Mouse (Mus musculus) embryonic facial prominence, embryonic 14.5 days (tissue): ENCODE measurements around the gene Emilin3. TPM values are rescaled to one million over a fixed set of nuclear protein-coding genes. Genes with fewer than 3 reads are reported as not detected.

Experiments
- ATAC-seq: fragments of 200-750 bp; cut with Nextera tagmentation; 2 replicates; pipeline ENCODE4 v1.8.0; 2017; ENCODE audit warnings: low read depth, moderate number of reproducible peaks, moderate TSS enrichment
- DNase-seq: peaks from one replicate; pipeline ENCODE4 v3.0.0-alpha.2; 2015; ENCODE audit warnings: low spot score
- H3K27ac ChIP-seq: fragments of 300-500 bp; sonication (generic); replicated peaks from 2 replicates; pipeline ENCODE4 v1.5.1; 2014; ENCODE audit warnings: low read depth, mild to moderate bottlenecking, low read length, moderate library complexity
- H3K27me3 ChIP-seq: fragments of 300-500 bp; sonication (generic); replicated peaks from 2 replicates; pipeline ENCODE4 v1.6.1; 2014; ENCODE audit warnings: low read length; ENCODE audit not compliant: control insufficient read depth, insufficient read depth
- H3K36me3 ChIP-seq: fragments of 300-500 bp; sonication (generic); 2 replicates; pipeline ENCODE4 v1.6.1; 2014; ENCODE audit warnings: low read length, mixed read lengths; ENCODE audit not compliant: control insufficient read depth, insufficient read depth
- H3K4me1 ChIP-seq: fragments of 300-500 bp; sonication (generic); 2 replicates; pipeline ENCODE4 v1.6.1; 2014; ENCODE audit warnings: antibody characterized with exemption, low read length; ENCODE audit not compliant: control insufficient read depth, insufficient read depth
- H3K4me2 ChIP-seq: fragments of 300-500 bp; sonication (generic); 2 replicates; pipeline ENCODE4 v1.6.1; 2014; ENCODE audit warnings: low read depth, mild to moderate bottlenecking, low read length, moderate library complexity, mixed read lengths
- H3K4me3 ChIP-seq: fragments of 300-500 bp; sonication (generic); 2 replicates; pipeline ENCODE4 v1.5.1; 2014; ENCODE audit warnings: low read depth, mild to moderate bottlenecking, low read length
- H3K9ac ChIP-seq: fragments of 300-500 bp; sonication (generic); 2 replicates; pipeline ENCODE4 v1.6.1; 2014; ENCODE audit warnings: low read depth, mild to moderate bottlenecking, low read length, moderate library complexity, mixed read lengths
- H3K9me3 ChIP-seq: fragments of 300-500 bp; sonication (generic); 2 replicates; pipeline ENCODE4 v1.6.1; 2016; ENCODE audit warnings: low read length; ENCODE audit not compliant: control insufficient read depth
- WGBS: fragments of 180-500 bp; shearing (Covaris S2); extraction: QIAGEN DNeasy Blood & Tissue Kit; methylation state at CpG from one replicate; pipeline ENCODE4 v1.1.7; 2014; 5-methylcytosine and 5-hydroxymethylcytosine counted together
- polyA plus RNA-seq: library from polyadenylated mRNA; unstranded; fragments of >200 nt; fragmentation: Nextera tagmentation; extraction: Ambion mirVana; gene quantifications from 2 replicates; pipeline ENCODE4 v1.2.1, GENCODE M21; 2014

Gene Emilin3
- polyA plus RNA-seq, 1 experiment from 2014 or later, result 21.6 TPM

- DNase-seq (no peak), ATAC-seq (no peak)
- Histone ChIP-seq H3K4me2 (no peak overlapping the region), H3K9me3 (no peaks in the 10 kb centered on the region), H3K27me3 (no peaks in the 10 kb centered on the region), H3K4me1 (no peaks in the 10 kb centered on the region), H3K36me3 (no peaks in the 10 kb centered on the region), H3K4me3 (no peak overlapping the region), H3K9ac (no peak overlapping the region), H3K27ac (no peak overlapping the region)
- WGBS, result 93% methylated on average over 1 of the region's 1 CpGs
These were observed 48.0 kb downstream of the Emilin3 start for GRCm38 (mm10) chr2:160864112-160864511.

DNA sequence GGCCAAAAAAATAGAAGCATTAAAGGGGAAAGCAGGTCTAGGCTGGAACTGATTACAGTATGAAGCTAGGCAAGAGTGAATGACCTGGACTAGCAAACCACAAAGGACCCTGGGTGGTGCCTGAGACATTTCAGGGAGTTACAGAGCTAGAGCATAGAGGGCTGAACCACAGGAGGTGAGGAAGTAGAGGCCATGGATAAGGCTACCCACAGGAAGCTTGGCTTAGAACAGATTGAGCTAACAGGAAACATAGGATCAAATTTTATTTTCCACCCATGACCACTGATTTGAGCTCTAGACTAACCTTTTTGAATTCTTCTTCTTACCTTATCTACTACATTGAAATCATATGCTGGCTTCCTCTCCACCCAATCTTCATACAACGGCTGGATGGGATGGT, 51.8 kb downstream of the Emilin3 start:
- no peaks in the 10 kb centered on the region for H3K36me3 ChIP-seq
- no peak for ATAC-seq
- no peak overlapping the region for H3K4me3 ChIP-seq
- H3K9me3 ChIP-seq, result no peaks in the 10 kb centered on the region
- H3K4me2 ChIP-seq, result no peak overlapping the region
- H3K27me3 ChIP-seq, result no peaks in the 10 kb centered on the region
- no peak for DNase-seq
- H3K4me1 ChIP-seq, result no peaks in the 10 kb centered on the region
- H3K27ac ChIP-seq, result no peak overlapping the region
- no peak overlapping the region for H3K9ac ChIP-seq
- WGBS, result 58% methylated on average over 1 of the region's 1 CpGs

Other genes with a start within 250 kb of the Emilin3 start
- gene Plcg1, start 181.0 kb downstream of the Emilin3 start, polyA plus RNA-seq, result 50.4 and 54.6 TPM in 2 replicates
- 10.6 and 11.1 TPM in 2 replicates for gene Zhx3, start 39.3 kb downstream of the Emilin3 start, polyA plus RNA-seq
- gene Lpin3, start 31.7 kb downstream of the Emilin3 start, polyA plus RNA-seq, result 1.1 and 1.4 TPM in 2 replicates
- 24.2 and 27.8 TPM in 2 replicates for gene Chd6, start 196.7 kb upstream of the Emilin3 start, polyA plus RNA-seq